Mouse (Mus musculus) layer of hippocampus, postnatal 36 days (tissue): ENCODE measurements around the gene Eef2. TPM values are rescaled to one million over a fixed set of nuclear protein-coding genes. Genes with fewer than 3 reads are reported as not detected.
"Not testable (repeated sequence)": the region's sequence is repeated elsewhere in the genome, so short reads cannot be mapped to it uniquely, and the experiment has no call there.

Source experiments
- DNase-seq, 2 experiments: peaks; one replicate each; pipeline ENCODE4 v3.0.0; 2022
- total RNA-seq, 2 experiments: library from RNA; stranded (reverse); gene quantifications; 2 replicates each; pipeline ENCODE4 v1.2.3; 2021

Gene Eef2
- total RNA-seq, 2 experiments from 2014 or later = 868 to 892 TPM

GRCm38 (mm10) chr10:81146296-81146695 lies 30.1 kb upstream of the Eef2 start:
- no peak for DNase-seq

- no peak for DNase-seq
Measured at GRCm38 (mm10) chr10:81151261-81151660, 25.2 kb upstream of the Eef2 start.

- DNase-seq = no peak
Measured at GRCm38 (mm10) chr10:81152609-81153008, 23.8 kb upstream of the Eef2 start.

- no peak for DNase-seq
Measured at GRCm38 (mm10) chr10:81154313-81154712, 22.1 kb upstream of the Eef2 start.

GRCm38 (mm10) chr10:81154736-81155135 lies 21.7 kb upstream of the Eef2 start:
- no peak for DNase-seq

- DNase-seq = no peak
Measured at GRCm38 (mm10) chr10:81161602-81162317, 14.7 kb upstream of the Eef2 start.

GRCm38 (mm10) chr10:81162318-81162652 lies 14.1 kb upstream of the Eef2 start:
- DNase-seq = no peak

- DNase-seq = no peak
Measured at GRCm38 (mm10) chr10:81165118-81165517, 11.3 kb upstream of the Eef2 start.

- peak; percentile 100 for DNase-seq
Measured at GRCm38 (mm10) chr10:81167200-81168086, 9.0 kb upstream of the Eef2 start, which contains the start of gene Pias4. Gene Pias4 (minus strand): TSS chr10:81167923.

GRCm38 (mm10) chr10:81168087-81168431 lies 8.4 kb upstream of the Eef2 start:
- no peak for DNase-seq

GRCm38 (mm10) chr10:81168521-81169244 lies 7.7 kb upstream of the Eef2 start:
- DNase-seq = peak; percentile 72 to 74

- not testable (repeated sequence) for DNase-seq
Measured at GRCm38 (mm10) chr10:81169411-81169900, 7.0 kb upstream of the Eef2 start.

GRCm38 (mm10) chr10:81173132-81173531 lies 3.3 kb upstream of the Eef2 start:
- DNase-seq = peak; percentile 79 to 82

- peak; percentile 86 for DNase-seq
Measured at GRCm38 (mm10) chr10:81174617-81175344, 1.6 kb upstream of the Eef2 start.

- not testable (repeated sequence) for DNase-seq
Measured at GRCm38 (mm10) chr10:81175345-81175701, 1.1 kb upstream of the Eef2 start.

- DNase-seq = no peak
Measured at GRCm38 (mm10) chr10:81175936-81176465, 430 bp upstream of the Eef2 start.

GRCm38 (mm10) chr10:81177491-81177925 lies 1.1 kb downstream of the Eef2 start:
- no peak for DNase-seq

- DNase-seq = no peak
Measured at GRCm38 (mm10) chr10:81177958-81178712, 1.7 kb downstream of the Eef2 start.

GRCm38 (mm10) chr10:81178927-81179326 lies 2.5 kb downstream of the Eef2 start:
- DNase-seq = no peak

- no peak for DNase-seq
Measured at GRCm38 (mm10) chr10:81179451-81180342, 3.3 kb downstream of the Eef2 start.
